Mouse (Mus musculus) central nervous system, embryonic 14 days (tissue): ENCODE data around the gene Emcn. TPM values are rescaled to one million over a fixed set of nuclear protein-coding genes. Genes with fewer than 3 reads are reported as not detected.

Experiments used
- polyA plus RNA-seq: library from polyadenylated mRNA; depleted of rRNA; stranded (reverse); fragments of >200 nt; gene quantifications from 2 replicates; pipeline ENCODE4 v1.2.3, GENCODE M21; 2012; rRNA removed

The Emcn gene
- 16.3 and 22.2 TPM in 2 replicates for polyA plus RNA-seq

DNA sequence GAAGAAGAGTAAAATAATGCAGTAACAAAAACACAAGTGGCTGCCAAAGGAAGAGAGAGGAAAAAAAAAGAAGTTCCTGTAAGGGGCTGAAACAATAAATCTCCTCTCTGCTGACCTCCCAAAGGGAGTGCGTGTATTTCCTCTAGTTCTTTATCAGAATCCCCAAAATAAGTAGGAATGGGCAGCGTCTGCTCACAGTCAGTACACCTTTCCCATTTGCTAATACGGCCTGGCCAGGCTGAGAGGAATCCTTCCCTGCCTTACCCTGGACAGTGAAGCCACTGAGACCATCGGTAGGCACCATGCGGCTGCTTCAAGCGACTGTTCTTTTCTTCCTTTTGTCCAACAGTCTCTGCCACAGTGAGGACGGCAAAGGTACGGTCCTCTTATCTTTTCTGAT lies at the start of gene Emcn:
Gene Emcn, plus strand, starts transcription at position 130 of the 400 bp plus-strand sequence.

